Mouse (Mus musculus): Measurements from ENCODE around the gene Mog. TPM values are rescaled to one million over a fixed set of nuclear protein-coding genes. Genes with fewer than 3 reads are reported as not detected.

Mog gene
- polyA plus RNA-seq, 1 experiment, result not detected

DNA sequence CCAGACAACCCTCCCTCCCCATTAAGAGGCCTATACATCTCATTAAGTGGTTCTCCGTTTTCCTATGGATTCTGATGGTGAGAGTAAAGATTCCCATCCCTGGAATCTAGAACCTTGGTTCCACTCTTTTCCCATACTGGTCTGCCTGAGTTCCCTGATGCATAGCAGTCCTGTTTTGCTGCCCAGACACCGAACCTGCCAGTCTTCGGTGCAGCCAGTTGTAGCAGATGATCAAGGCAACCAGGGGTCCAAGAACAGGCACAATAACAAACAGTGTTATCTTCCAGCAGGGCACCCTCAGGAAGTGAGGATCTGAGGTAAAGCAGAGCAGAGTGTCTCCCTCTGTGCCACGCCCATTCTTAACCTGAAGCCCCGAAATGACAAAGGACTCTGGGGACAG, 11.1 kb downstream of the Mog start:
- H3K36me3 ChIP-seq (ENCODE audit: control insufficient read depth, insufficient read depth, low read length), result no peaks in the 10 kb centered on the region
- TF ChIP-seq CTCF (IDR thresholded peaks at IDR 0.05; ENCODE audit: borderline replicate concordance, control insufficient read depth, extremely low read depth, insufficient read depth, low read length, poor library complexity), result no peak
- TF ChIP-seq POLR2A (IDR thresholded peaks at IDR 0.05; ENCODE audit: control insufficient read depth, extremely low read depth, insufficient read depth, low read length, poor library complexity), result no peak
- no peak for DNase-seq
- H3K4me3 ChIP-seq (ENCODE audit: control insufficient read depth, insufficient read depth, low read length), result no peak overlapping the region
- H3K4me1 ChIP-seq (replicated peaks; ENCODE audit: control insufficient read depth, insufficient read depth, low read length), result peaks cover 5% of the 10 kb centered on the region
- H3K27me3 ChIP-seq (ENCODE audit: control insufficient read depth, insufficient read depth, low read length), result no peaks in the 10 kb centered on the region
- no peak overlapping the region for H3K27ac ChIP-seq (ENCODE audit: control insufficient read depth, insufficient read depth, low read length)
- 84% methylated on average over 5 of the region's 5 CpGs for WGBS

DNA sequence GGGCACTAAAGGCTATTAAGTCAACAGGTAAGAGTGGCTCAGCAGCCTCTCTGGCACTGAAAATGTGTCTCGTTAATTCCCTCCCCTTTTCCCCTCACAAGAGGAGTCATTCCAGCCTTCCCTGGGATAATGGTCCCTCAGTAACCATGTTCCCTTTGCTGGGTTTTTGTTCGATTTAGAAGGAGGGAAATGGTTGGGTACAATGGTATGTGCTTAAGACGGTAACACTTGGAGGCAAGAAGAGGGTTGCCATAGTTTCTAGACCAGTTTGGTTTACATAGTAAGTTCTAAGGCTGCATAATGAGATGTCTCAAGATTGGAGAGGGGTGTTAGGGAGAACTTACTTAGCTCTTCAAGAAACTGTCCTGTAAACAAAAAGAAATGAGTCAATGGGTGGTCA, 11.5 kb downstream of the Mog start:
- peaks cover 5% of the 10 kb centered on the region for H3K4me1 ChIP-seq (replicated peaks; ENCODE audit: control insufficient read depth, insufficient read depth, low read length)
- DNase-seq, result no peak
- TF ChIP-seq POLR2A (IDR thresholded peaks at IDR 0.05; ENCODE audit: control insufficient read depth, extremely low read depth, insufficient read depth, low read length, poor library complexity) (no peak), CTCF (IDR thresholded peaks at IDR 0.05; ENCODE audit: borderline replicate concordance, control insufficient read depth, extremely low read depth, insufficient read depth, low read length, poor library complexity) (no peak)

DNA sequence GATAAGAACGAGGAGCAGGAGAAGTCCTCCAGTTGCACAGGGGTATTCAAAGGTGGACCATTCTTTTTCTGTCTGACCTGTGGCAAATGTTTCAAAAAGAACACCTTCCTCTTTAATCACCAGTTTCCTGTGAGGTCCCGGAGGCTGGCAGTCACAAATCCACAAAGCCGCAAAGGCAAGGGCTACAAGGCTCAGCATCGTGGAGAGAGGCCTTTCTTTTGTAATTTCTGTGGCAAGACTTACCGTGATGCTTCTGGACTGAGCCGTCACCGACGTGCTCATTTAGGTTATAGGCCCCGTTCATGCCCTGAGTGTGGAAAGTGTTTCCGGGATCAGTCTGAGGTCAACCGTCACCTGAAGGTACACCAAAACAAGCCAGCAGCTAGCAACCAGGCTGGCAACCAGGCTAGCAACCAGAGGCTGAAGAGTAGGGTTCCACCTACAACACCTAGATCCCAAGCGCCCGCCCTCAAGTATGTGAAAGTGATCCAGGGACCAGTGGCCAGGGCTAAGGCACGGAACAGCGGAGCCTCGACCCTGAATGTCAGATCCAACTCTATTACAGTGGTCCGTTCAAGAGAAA, 13.6 kb downstream of the Mog start:
- Histone ChIP-seq H3K27ac (ENCODE audit: control insufficient read depth, insufficient read depth, low read length) (no peak overlapping the region), H3K4me3 (ENCODE audit: control insufficient read depth, insufficient read depth, low read length) (no peak overlapping the region), H3K27me3 (ENCODE audit: control insufficient read depth, insufficient read depth, low read length) (no peaks in the 10 kb centered on the region), H3K36me3 (ENCODE audit: control insufficient read depth, insufficient read depth, low read length) (no peaks in the 10 kb centered on the region), H3K4me1 (replicated peaks; ENCODE audit: control insufficient read depth, insufficient read depth, low read length) (peaks cover 5% of the 10 kb centered on the region)
- TF ChIP-seq POLR2A (IDR thresholded peaks at IDR 0.05; ENCODE audit: control insufficient read depth, extremely low read depth, insufficient read depth, low read length, poor library complexity), result no peak
- no peak for TF ChIP-seq CTCF (IDR thresholded peaks at IDR 0.05; ENCODE audit: borderline replicate concordance, control insufficient read depth, extremely low read depth, insufficient read depth, low read length, poor library complexity)
- 41% methylated on average over 17 of the region's 17 CpGs for WGBS
- no peak for DNase-seq

More for the DNA sequence above, 11.5 kb downstream of the Mog start:
- H3K4me3 ChIP-seq (ENCODE audit: control insufficient read depth, insufficient read depth, low read length), result no peak overlapping the region
- no peaks in the 10 kb centered on the region for H3K36me3 ChIP-seq (ENCODE audit: control insufficient read depth, insufficient read depth, low read length)
- H3K27me3 ChIP-seq (ENCODE audit: control insufficient read depth, insufficient read depth, low read length), result no peaks in the 10 kb centered on the region
- no peak overlapping the region for H3K27ac ChIP-seq (ENCODE audit: control insufficient read depth, insufficient read depth, low read length)
- 94% methylated on average over 3 of the region's 3 CpGs for WGBS

DNA sequence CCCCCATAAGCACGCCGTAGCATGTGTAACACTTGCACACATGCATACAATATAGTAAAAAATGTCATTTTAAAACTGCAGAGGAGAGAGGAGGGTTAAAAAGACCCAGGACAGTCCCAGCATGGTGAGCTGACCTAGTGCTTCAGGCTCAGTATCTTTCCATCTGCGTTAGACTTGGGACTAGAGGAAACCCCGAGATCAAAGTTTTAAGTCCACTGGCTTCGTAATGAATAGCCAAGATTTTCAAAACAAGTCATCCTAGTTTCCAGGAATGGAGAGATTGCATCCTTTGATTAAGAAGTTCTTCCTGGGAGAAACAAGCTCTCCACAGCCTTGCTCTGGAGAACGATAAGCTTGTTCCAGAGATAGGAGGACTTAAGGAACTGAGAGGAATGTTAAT, 15.0 kb downstream of the Mog start:
- H3K27me3 ChIP-seq (ENCODE audit: control insufficient read depth, insufficient read depth, low read length), result no peaks in the 10 kb centered on the region
- no peak for TF ChIP-seq POLR2A (IDR thresholded peaks at IDR 0.05; ENCODE audit: control insufficient read depth, extremely low read depth, insufficient read depth, low read length, poor library complexity)
- no peak overlapping the region for H3K27ac ChIP-seq (ENCODE audit: control insufficient read depth, insufficient read depth, low read length)
- no peaks in the 10 kb centered on the region for H3K36me3 ChIP-seq (ENCODE audit: control insufficient read depth, insufficient read depth, low read length)
- H3K4me3 ChIP-seq (ENCODE audit: control insufficient read depth, insufficient read depth, low read length), result no peak overlapping the region
- peaks cover 5% of the 10 kb centered on the region for H3K4me1 ChIP-seq (replicated peaks; ENCODE audit: control insufficient read depth, insufficient read depth, low read length)
- WGBS, result 96% methylated on average over 6 of the region's 6 CpGs
- no peak for DNase-seq

DNA sequence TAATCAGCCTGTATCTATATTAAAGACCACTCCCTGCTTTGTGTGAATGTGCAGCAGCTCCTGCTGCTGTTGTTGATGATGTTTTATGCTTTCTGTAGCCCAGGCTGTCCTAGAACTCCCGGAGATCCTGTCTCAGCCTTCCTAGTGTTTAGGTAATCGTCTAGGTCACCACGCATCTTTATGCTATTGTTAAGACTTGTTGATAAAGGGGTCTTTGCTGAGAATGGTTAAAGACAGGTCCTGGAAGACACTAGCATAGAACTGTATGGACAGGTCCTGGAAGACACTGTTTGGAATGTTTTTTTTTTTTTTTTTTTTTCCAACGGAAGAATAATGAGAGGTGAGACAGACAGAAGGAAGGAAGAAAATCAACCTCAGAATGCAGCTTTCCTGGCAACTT, 19.8 kb downstream of the Mog start:
- Histone ChIP-seq H3K27me3 (ENCODE audit: control insufficient read depth, insufficient read depth, low read length) (peaks cover 7% of the 10 kb centered on the region; the same call in 1 of the 2 replicates), H3K27ac (ENCODE audit: control insufficient read depth, insufficient read depth, low read length) (no peak overlapping the region), H3K4me3 (ENCODE audit: control insufficient read depth, insufficient read depth, low read length) (no peak overlapping the region), H3K4me1 (replicated peaks; ENCODE audit: control insufficient read depth, insufficient read depth, low read length) (peaks cover 5% of the 10 kb centered on the region), H3K36me3 (ENCODE audit: control insufficient read depth, insufficient read depth, low read length) (no peaks in the 10 kb centered on the region)
- 78% methylated on average over 4 of the region's 4 CpGs for WGBS
- TF ChIP-seq CTCF (IDR thresholded peaks at IDR 0.05; ENCODE audit: borderline replicate concordance, control insufficient read depth, extremely low read depth, insufficient read depth, low read length, poor library complexity) (no peak), POLR2A (IDR thresholded peaks at IDR 0.05; ENCODE audit: control insufficient read depth, extremely low read depth, insufficient read depth, low read length, poor library complexity) (no peak)
- DNase-seq, result no peak

DNA sequence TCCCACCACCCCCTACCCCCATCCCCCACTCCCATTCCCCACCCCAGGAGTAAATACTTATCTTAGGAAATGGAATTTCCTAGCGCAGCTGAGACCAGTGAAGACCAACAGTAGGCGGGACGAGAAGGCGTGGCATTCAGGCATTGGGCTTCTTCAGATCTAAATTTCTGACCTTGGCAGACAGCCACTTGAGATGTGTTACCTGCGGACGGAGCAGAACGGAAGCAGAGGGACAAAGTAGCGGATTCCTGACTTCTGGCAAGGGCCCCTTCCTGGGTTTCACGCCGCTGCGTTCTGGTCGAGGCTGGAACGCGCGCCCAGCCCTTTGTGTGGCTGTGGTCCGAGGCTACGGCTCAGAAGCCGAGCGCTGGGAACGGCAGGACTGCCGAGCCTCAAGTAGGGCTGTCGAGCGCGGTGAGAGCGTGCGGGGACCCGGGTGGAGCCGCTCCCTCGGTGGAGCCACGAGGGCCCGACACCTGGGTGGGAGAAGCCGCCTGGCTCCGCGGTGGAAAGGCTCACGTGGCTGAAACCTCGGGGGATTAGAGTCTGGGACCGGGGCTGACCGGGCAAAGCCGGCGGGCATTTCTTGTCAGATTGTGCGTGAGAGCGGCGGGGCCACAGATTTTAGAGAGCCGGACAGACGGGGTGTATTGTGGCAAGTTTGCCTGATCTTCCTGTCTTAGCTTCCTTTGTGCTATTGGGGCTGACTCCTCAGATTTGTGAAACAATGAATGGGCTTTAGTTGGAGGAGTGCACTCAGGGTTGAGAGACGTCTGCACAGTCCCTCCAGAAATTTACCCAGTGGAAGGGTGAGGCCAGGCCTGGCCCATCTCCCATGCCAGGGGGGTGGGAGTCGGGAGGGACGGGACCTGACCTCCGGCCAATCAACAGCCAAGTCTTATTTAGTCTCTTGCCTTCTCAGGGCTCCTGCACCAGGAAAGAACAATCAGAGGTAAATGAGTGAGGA, 20.6 kb downstream of the Mog start:
- peak overlapping the region; percentile 29 for H3K4me3 ChIP-seq (ENCODE audit: control insufficient read depth, insufficient read depth, low read length)
- 5% methylated on average over 49 of the region's 49 CpGs for WGBS
- H3K4me1 ChIP-seq (replicated peaks; ENCODE audit: control insufficient read depth, insufficient read depth, low read length), result peaks cover 5% of the 10 kb centered on the region
- DNase-seq, result no peak
- H3K27ac ChIP-seq (ENCODE audit: control insufficient read depth, insufficient read depth, low read length), result no peak overlapping the region
- no peaks in the 10 kb centered on the region for H3K36me3 ChIP-seq (ENCODE audit: control insufficient read depth, insufficient read depth, low read length)
- TF ChIP-seq CTCF (IDR thresholded peaks at IDR 0.05; ENCODE audit: borderline replicate concordance, control insufficient read depth, extremely low read depth, insufficient read depth, low read length, poor library complexity) (no peak), POLR2A (IDR thresholded peaks at IDR 0.05; ENCODE audit: control insufficient read depth, extremely low read depth, insufficient read depth, low read length, poor library complexity) (no peak)
- peaks cover 7% of the 10 kb centered on the region; the same call in 1 of the 2 replicates for H3K27me3 ChIP-seq (ENCODE audit: control insufficient read depth, insufficient read depth, low read length)

Measured in thymus, adult 2 months (tissue).